Mouse (Mus musculus): Measurements from ENCODE around the gene Wnt11. TPM values are rescaled to one million over a fixed set of nuclear protein-coding genes. Genes with fewer than 3 reads are reported as not detected.

Gene Wnt11
- polyA plus RNA-seq, 1 experiment, result 6.3 TPM

GRCm38 (mm10) chr7:98851220-98851619 is 16.3 kb downstream of the Wnt11 start:
- no peak overlapping the region for H3K4me2 ChIP-seq (ENCODE audit: low read depth)

DNA sequence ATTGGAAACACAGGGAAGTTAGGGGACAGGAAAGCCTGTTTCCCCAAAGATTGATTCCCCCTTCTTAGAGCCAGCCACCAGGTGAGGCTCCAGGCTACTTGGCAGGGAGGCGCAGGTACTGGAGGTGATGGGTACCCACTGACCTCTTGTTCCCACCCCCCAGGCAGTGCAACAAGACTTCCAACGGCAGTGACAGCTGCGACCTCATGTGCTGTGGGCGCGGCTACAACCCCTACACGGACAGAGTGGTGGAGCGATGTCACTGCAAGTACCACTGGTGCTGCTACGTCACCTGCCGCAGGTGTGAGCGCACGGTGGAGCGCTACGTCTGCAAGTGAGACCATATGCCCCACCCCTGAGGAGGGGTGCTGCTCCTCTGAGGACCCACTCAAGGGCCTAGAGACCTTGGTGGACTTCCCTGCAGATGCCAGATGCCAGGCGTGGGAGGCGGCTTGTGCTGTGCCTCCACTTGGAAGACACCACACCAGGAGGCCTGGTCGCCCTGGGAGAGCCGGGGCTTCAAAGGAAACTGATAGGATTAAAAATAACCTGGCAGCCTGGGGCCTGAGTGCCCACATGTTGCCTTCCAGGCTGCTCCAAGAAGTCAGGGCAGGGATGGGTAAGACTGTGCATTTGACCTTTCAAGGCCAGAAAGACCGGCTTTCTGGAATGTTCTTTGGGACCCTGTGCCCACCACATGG is 18.2 kb downstream of the Wnt11 start:
- no peak overlapping the region for H3K4me2 ChIP-seq (ENCODE audit: low read depth)
- H3K79me2 ChIP-seq (ENCODE audit: control insufficient read depth, insufficient read depth), result no peaks in the 10 kb centered on the region
- no peak overlapping the region for H3K4me3 ChIP-seq
- no peak overlapping the region for H3ac ChIP-seq (ENCODE audit: control insufficient read depth, insufficient read length)
- no peaks in the 10 kb centered on the region for H3K27me3 ChIP-seq (ENCODE audit: control insufficient read depth, insufficient read depth, insufficient read length)
- no peak for TF ChIP-seq E2F4 (IDR thresholded peaks at IDR 0.05; ENCODE audit: insufficient read depth)
- peak in 2 of 3 experiments; percentile 43 to 89 for TF ChIP-seq MYOD1 (IDR thresholded peaks at IDR 0.05; ENCODE audit: control insufficient read depth in 1 of 3, insufficient read length in 2 of 3, low read depth in 2 of 3)
- TF ChIP-seq MYOG (IDR thresholded peaks at IDR 0.05; ENCODE audit: control insufficient read depth in 1 of 3, insufficient read depth in 1 of 3, insufficient read length in 2 of 3, low read depth in 2 of 3), result peak in 2 of 3 experiments; percentile 56 to 63
- no peaks in the 10 kb centered on the region for H3K36me3 ChIP-seq (ENCODE audit: control insufficient read depth, insufficient read depth)

More at GRCm38 (mm10) chr7:98851220-98851619, 16.3 kb downstream of the Wnt11 start:
- peaks cover 17% of the 10 kb centered on the region for H3K27me3 ChIP-seq (ENCODE audit: control insufficient read depth, insufficient read depth, insufficient read length)
- H3K79me2 ChIP-seq (ENCODE audit: control insufficient read depth, insufficient read depth), result no peaks in the 10 kb centered on the region
- H3K4me3 ChIP-seq, result no peak overlapping the region
- TF ChIP-seq SRF (IDR thresholded peaks at IDR 0.05; ENCODE audit: control insufficient read depth, insufficient read length, low read depth), result no peak
- TF ChIP-seq REST (IDR thresholded peaks at IDR 0.05; ENCODE audit: insufficient read depth, insufficient read length), result no peak
- no peak for TF ChIP-seq MAX (IDR thresholded peaks at IDR 0.05; ENCODE audit: low read depth)
- TF ChIP-seq MYOG (IDR thresholded peaks at IDR 0.05; ENCODE audit: control insufficient read depth in 1 of 3, insufficient read depth in 1 of 3, insufficient read length in 2 of 3, low read depth in 2 of 3), result no peak
- no peak for TF ChIP-seq TCF12 (IDR thresholded peaks at IDR 0.05; ENCODE audit: insufficient read depth, poor library complexity, severe bottlenecking)
- no peak for TF ChIP-seq E2F4 (IDR thresholded peaks at IDR 0.05; ENCODE audit: insufficient read depth)
- TF ChIP-seq CEBPB (IDR thresholded peaks at IDR 0.05; ENCODE audit: insufficient read depth, poor library complexity, severe bottlenecking), result no peak
- TF ChIP-seq MYOD1 (IDR thresholded peaks at IDR 0.05; ENCODE audit: control insufficient read depth in 1 of 3, insufficient read length in 2 of 3, low read depth in 2 of 3), result no peak
- TF ChIP-seq TCF3 (IDR thresholded peaks at IDR 0.05; ENCODE audit: insufficient read length, low read depth), result no peak
- no peak for TF ChIP-seq USF1 (IDR thresholded peaks at IDR 0.05; ENCODE audit: low read depth)
- TF ChIP-seq POLR2A (IDR thresholded peaks at IDR 0.05; ENCODE audit: insufficient read length, low read depth), result no peak
- H3ac ChIP-seq (ENCODE audit: control insufficient read depth, insufficient read length), result no peak overlapping the region
- no peaks in the 10 kb centered on the region for H3K36me3 ChIP-seq (ENCODE audit: control insufficient read depth, insufficient read depth)

GRCm38 (mm10) chr7:98853806-98854205 is 18.9 kb downstream of the Wnt11 start:
- no peak overlapping the region for H3K4me3 ChIP-seq
- TF ChIP-seq E2F4 (IDR thresholded peaks at IDR 0.05; ENCODE audit: insufficient read depth), result no peak
- no peak for TF ChIP-seq MAX (IDR thresholded peaks at IDR 0.05; ENCODE audit: low read depth)
- no peak for TF ChIP-seq POLR2AphosphoS2 (IDR thresholded peaks at IDR 0.05; ENCODE audit: insufficient read length, low read depth)
- no peak for TF ChIP-seq MYOG (IDR thresholded peaks at IDR 0.05; ENCODE audit: control insufficient read depth in 1 of 3, insufficient read depth in 1 of 3, insufficient read length in 2 of 3, low read depth in 2 of 3)
- TF ChIP-seq TCF12 (IDR thresholded peaks at IDR 0.05; ENCODE audit: insufficient read depth, poor library complexity, severe bottlenecking), result no peak
- no peak for TF ChIP-seq TCF3 (IDR thresholded peaks at IDR 0.05; ENCODE audit: insufficient read length, low read depth)
- no peak for TF ChIP-seq CEBPB (IDR thresholded peaks at IDR 0.05; ENCODE audit: insufficient read depth, poor library complexity, severe bottlenecking)
- TF ChIP-seq USF1 (IDR thresholded peaks at IDR 0.05; ENCODE audit: low read depth), result no peak
- TF ChIP-seq SRF (IDR thresholded peaks at IDR 0.05; ENCODE audit: control insufficient read depth, insufficient read length, low read depth), result no peak
- TF ChIP-seq MYOD1 (IDR thresholded peaks at IDR 0.05; ENCODE audit: control insufficient read depth in 1 of 3, insufficient read length in 2 of 3, low read depth in 2 of 3), result no peak
- no peak for TF ChIP-seq POLR2A (IDR thresholded peaks at IDR 0.05; ENCODE audit: insufficient read length, low read depth)
- no peak for TF ChIP-seq REST (IDR thresholded peaks at IDR 0.05; ENCODE audit: insufficient read depth, insufficient read length)
- no peak overlapping the region for H3K4me2 ChIP-seq (ENCODE audit: low read depth)
- no peaks in the 10 kb centered on the region for H3K36me3 ChIP-seq (ENCODE audit: control insufficient read depth, insufficient read depth)
- H3K79me2 ChIP-seq (ENCODE audit: control insufficient read depth, insufficient read depth), result no peaks in the 10 kb centered on the region
- H3K27me3 ChIP-seq (ENCODE audit: control insufficient read depth, insufficient read depth, insufficient read length), result no peaks in the 10 kb centered on the region
- no peak overlapping the region for H3ac ChIP-seq (ENCODE audit: control insufficient read depth, insufficient read length)

- TF ChIP-seq REST (IDR thresholded peaks at IDR 0.05; ENCODE audit: insufficient read depth, insufficient read length) (no peak), USF1 (IDR thresholded peaks at IDR 0.05; ENCODE audit: low read depth) (no peak), POLR2AphosphoS2 (IDR thresholded peaks at IDR 0.05; ENCODE audit: insufficient read length, low read depth) (no peak), MYOD1 (IDR thresholded peaks at IDR 0.05; ENCODE audit: control insufficient read depth in 1 of 3, insufficient read length in 2 of 3, low read depth in 2 of 3) (no peak), TCF12 (IDR thresholded peaks at IDR 0.05; ENCODE audit: insufficient read depth, poor library complexity, severe bottlenecking) (no peak), POLR2A (IDR thresholded peaks at IDR 0.05; ENCODE audit: insufficient read length, low read depth) (no peak), SRF (IDR thresholded peaks at IDR 0.05; ENCODE audit: control insufficient read depth, insufficient read length, low read depth) (no peak), E2F4 (IDR thresholded peaks at IDR 0.05; ENCODE audit: insufficient read depth) (no peak), CEBPB (IDR thresholded peaks at IDR 0.05; ENCODE audit: insufficient read depth, poor library complexity, severe bottlenecking) (no peak), TCF3 (IDR thresholded peaks at IDR 0.05; ENCODE audit: insufficient read length, low read depth) (no peak), MAX (IDR thresholded peaks at IDR 0.05; ENCODE audit: low read depth) (no peak)
- no peak overlapping the region for H3ac ChIP-seq (ENCODE audit: control insufficient read depth, insufficient read length)
- no peaks in the 10 kb centered on the region for H3K79me2 ChIP-seq (ENCODE audit: control insufficient read depth, insufficient read depth)
Observed at GRCm38 (mm10) chr7:98855388-98855787, 20.5 kb downstream of the Wnt11 start.

More at GRCm38 (mm10) chr7:98855388-98855787, 20.5 kb downstream of the Wnt11 start:
- no peaks in the 10 kb centered on the region for H3K36me3 ChIP-seq (ENCODE audit: control insufficient read depth, insufficient read depth)
- H3K4me2 ChIP-seq (ENCODE audit: low read depth), result no peak overlapping the region
- H3K27me3 ChIP-seq (ENCODE audit: control insufficient read depth, insufficient read depth, insufficient read length), result no peaks in the 10 kb centered on the region
- H3K4me3 ChIP-seq, result no peak overlapping the region
